Mouse (Mus musculus) heart, postnatal 0 days (tissue): ENCODE results near the gene Ccdc91. TPM values are rescaled to one million over a fixed set of nuclear protein-coding genes. Genes with fewer than 3 reads are reported as not detected.

Experiments
- ATAC-seq: fragments of 200-750 bp; cut with Nextera tagmentation; 2 replicates; pipeline ENCODE4 v1.8.0; 2017; ENCODE audit warnings: low read depth, moderate number of reproducible peaks, moderate library complexity; ENCODE audit not compliant: insufficient read depth
- DNase-seq: peaks from one replicate; pipeline ENCODE4 v3.0.0-alpha.2; 2016; ENCODE audit warnings: low spot score
- H3K27ac ChIP-seq: fragments of 300-500 bp; sonication (generic); 2 replicates; pipeline ENCODE4 v1.5.1; 2014; ENCODE audit warnings: low read depth, mild to moderate bottlenecking
- H3K27me3 ChIP-seq: fragments of 300-500 bp; sonication (generic); 2 replicates; pipeline ENCODE4 v1.6.1; 2014; ENCODE audit warnings: low read length, mixed read lengths; ENCODE audit not compliant: control insufficient read depth, insufficient read depth
- H3K36me3 ChIP-seq: fragments of 300-500 bp; sonication (generic); replicated peaks from 2 replicates; pipeline ENCODE4 v1.6.1; 2014; ENCODE audit warnings: low read length, mixed read lengths; ENCODE audit not compliant: control insufficient read depth, insufficient read depth
- H3K4me1 ChIP-seq: fragments of 300-500 bp; sonication (generic); 2 replicates; pipeline ENCODE4 v1.6.1; 2014; ENCODE audit warnings: antibody characterized with exemption; ENCODE audit not compliant: control insufficient read depth, insufficient read depth
- H3K4me2 ChIP-seq: fragments of 300-500 bp; sonication (generic); 2 replicates; pipeline ENCODE4 v1.6.1; 2014; ENCODE audit warnings: low read depth, mild to moderate bottlenecking, low read length, moderate library complexity
- H3K4me3 ChIP-seq: fragments of 300-500 bp; sonication (generic); 2 replicates; pipeline ENCODE4 v1.5.1; 2014; ENCODE audit warnings: low read depth, low read length
- H3K9ac ChIP-seq: fragments of 300-500 bp; sonication (generic); replicated peaks from 2 replicates; pipeline ENCODE4 v1.6.1; 2014; ENCODE audit warnings: low read depth, low read length, mixed read lengths
- H3K9me3 ChIP-seq: fragments of 300-500 bp; sonication (generic); replicated peaks from 2 replicates; pipeline ENCODE4 v1.6.1; 2016; ENCODE audit warnings: low read length; ENCODE audit not compliant: control insufficient read depth
- CTCF ChIP-seq: IDR thresholded peaks from 2 replicates; pipeline ENCODE4 v1.5.1; 2016; ENCODE audit warnings: antibody characterized with exemption, control low read depth, low read depth
- EP300 ChIP-seq: IDR thresholded peaks from 2 replicates; pipeline ENCODE4 v1.6.1; 2016; ENCODE audit warnings: antibody characterized with exemption, low read depth
- WGBS: fragments of 180-500 bp; shearing (Covaris S2); extraction: QIAGEN DNeasy Blood & Tissue Kit; methylation state at CpG from one replicate; pipeline ENCODE4 v1.1.7; 2014; 5-methylcytosine and 5-hydroxymethylcytosine counted together
- polyA plus RNA-seq: library from polyadenylated mRNA; unstranded; fragments of >200 nt; fragmentation: Nextera tagmentation; extraction: Ambion mirVana; gene quantifications from 2 replicates; pipeline ENCODE4 v1.2.1, GENCODE M21; 2015
- total RNA-seq: library from RNA; depleted of rRNA; stranded (reverse); fragments of >200 nt; gene quantifications from 2 replicates; pipeline ENCODE4 v1.2.3, GENCODE M21; 2014; ENCODE audit warnings: low replicate concordance

The Ccdc91 gene
- total and polyA plus RNA-seq, 2 experiments from 2014 or later: 19.0 to 25.8 TPM

DNA sequence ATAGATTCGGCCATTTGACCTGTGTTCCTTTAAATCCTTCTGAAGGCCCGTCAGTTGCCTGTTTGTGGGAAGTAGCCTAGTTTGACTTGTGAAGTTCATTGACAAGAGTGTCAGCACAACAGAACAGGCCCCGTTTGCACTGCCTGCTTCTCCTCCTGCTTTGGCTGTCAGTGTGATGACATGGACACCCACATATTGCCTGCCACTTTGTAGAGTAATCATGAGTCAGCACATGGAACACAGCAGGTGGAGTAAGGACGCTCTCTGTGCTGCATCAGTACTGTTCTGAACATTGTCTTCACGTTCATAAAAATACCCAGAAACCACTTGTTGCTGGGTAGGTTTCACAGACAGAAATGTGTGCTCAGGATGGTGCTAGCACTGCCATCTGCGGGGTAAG is 132.0 kb downstream of the Ccdc91 start:
- no peak for DNase-seq
- no peak overlapping the region for H3K4me3 ChIP-seq
- 47% methylated on average over 6 of the region's 6 CpGs for WGBS
- H3K4me1 ChIP-seq: no peaks in the 10 kb centered on the region
- H3K9me3 ChIP-seq: no peaks in the 10 kb centered on the region
- no peak for TF ChIP-seq CTCF
- no peak for TF ChIP-seq EP300
- H3K36me3 ChIP-seq: no peaks in the 10 kb centered on the region
- no peak overlapping the region for H3K9ac ChIP-seq
- no peak overlapping the region for H3K4me2 ChIP-seq
- ATAC-seq: peak; percentile 53; the same call in 1 of the 2 replicates
- H3K27me3 ChIP-seq: no peaks in the 10 kb centered on the region
- H3K27ac ChIP-seq: no peak overlapping the region

GRCm38 (mm10) chr6:147615306-147615705 is 139.7 kb downstream of the Ccdc91 start:
- Histone ChIP-seq H3K36me3 (peaks cover 5% of the 10 kb centered on the region; the same call in 1 of the 2 replicates), H3K27ac (no peak overlapping the region), H3K4me1 (no peaks in the 10 kb centered on the region), H3K4me2 (no peak overlapping the region), H3K4me3 (no peak overlapping the region), H3K9me3 (no peaks in the 10 kb centered on the region), H3K9ac (no peak overlapping the region), H3K27me3 (no peaks in the 10 kb centered on the region)
- DNase-seq (no peak), ATAC-seq (no peak)
- no peak for TF ChIP-seq CTCF
- TF ChIP-seq EP300: no peak
- WGBS: 57% methylated on average over 2 of the region's 2 CpGs

DNA sequence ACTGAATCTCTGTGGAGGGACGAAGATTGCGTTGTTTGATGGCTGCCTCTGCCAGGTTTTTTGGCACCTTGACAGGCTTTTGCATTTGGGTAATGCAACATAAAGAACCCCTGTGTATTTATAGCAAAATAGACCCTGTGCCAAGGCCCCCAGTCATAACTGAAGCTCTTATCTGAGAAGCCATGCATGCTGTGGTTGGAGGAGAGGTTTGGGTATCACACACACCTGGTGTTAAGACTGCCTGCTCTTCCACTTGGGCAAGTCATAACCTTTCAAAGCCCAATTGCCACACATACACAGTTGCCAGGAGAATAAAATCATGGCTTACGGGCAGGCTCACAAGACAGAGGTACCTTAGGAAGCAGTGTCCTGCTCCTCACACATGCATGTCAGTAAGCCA is 147.5 kb downstream of the Ccdc91 start:
- WGBS: 42% methylated on average over 3 of the region's 3 CpGs

GRCm38 (mm10) chr6:147636464-147636863 is 160.8 kb downstream of the Ccdc91 start:
- H3K27ac ChIP-seq: no peak overlapping the region; the same call in 1 of the 2 replicates
- 55% methylated on average over 5 of the region's 5 CpGs for WGBS

More for the DNA sequence above, 147.5 kb downstream of the Ccdc91 start:
- no peak overlapping the region for H3K9ac ChIP-seq
- H3K4me2 ChIP-seq: no peak overlapping the region
- ATAC-seq: no peak
- H3K4me3 ChIP-seq: no peak overlapping the region
- H3K9me3 ChIP-seq: no peaks in the 10 kb centered on the region
- H3K36me3 ChIP-seq: no peaks in the 10 kb centered on the region
- no peak for DNase-seq
- H3K27ac ChIP-seq: no peak overlapping the region
- peaks cover 7% of the 10 kb centered on the region; the same call in 1 of the 2 replicates for H3K4me1 ChIP-seq
- no peaks in the 10 kb centered on the region for H3K27me3 ChIP-seq
- TF ChIP-seq CTCF: no peak
- no peak for TF ChIP-seq EP300

GRCm38 (mm10) chr6:147643875-147644274 is 168.2 kb downstream of the Ccdc91 start:
- no peak for ATAC-seq
- TF ChIP-seq CTCF (no peak), EP300 (no peak)
- WGBS: 74% methylated on average over 7 of the region's 7 CpGs
- H3K9me3 ChIP-seq: no peaks in the 10 kb centered on the region
- no peak for DNase-seq
- no peak overlapping the region for H3K27ac ChIP-seq
- no peaks in the 10 kb centered on the region for H3K36me3 ChIP-seq
- no peak overlapping the region for H3K4me2 ChIP-seq
- H3K4me1 ChIP-seq: no peaks in the 10 kb centered on the region
- no peaks in the 10 kb centered on the region for H3K27me3 ChIP-seq
- no peak overlapping the region for H3K9ac ChIP-seq
- H3K4me3 ChIP-seq: no peak overlapping the region

More at GRCm38 (mm10) chr6:147636464-147636863, 160.8 kb downstream of the Ccdc91 start:
- no peak overlapping the region for H3K4me3 ChIP-seq
- no peak for ATAC-seq
- H3K4me1 ChIP-seq: no peaks in the 10 kb centered on the region
- no peak for DNase-seq
- H3K9ac ChIP-seq: no peak overlapping the region
- no peaks in the 10 kb centered on the region for H3K9me3 ChIP-seq
- 0 out of 2 replicates have a peak, but pooled peaks cover 7% of the 10 kb centered on the region for H3K36me3 ChIP-seq
- no peaks in the 10 kb centered on the region for H3K27me3 ChIP-seq
- TF ChIP-seq CTCF (no peak), EP300 (no peak)
- no peak overlapping the region for H3K4me2 ChIP-seq

- Histone ChIP-seq H3K27me3 (no peaks in the 10 kb centered on the region), H3K9ac (no peak overlapping the region), H3K36me3 (no peaks in the 10 kb centered on the region), H3K9me3 (no peaks in the 10 kb centered on the region), H3K4me3 (no peak overlapping the region), H3K4me1 (no peaks in the 10 kb centered on the region), H3K4me2 (no peak overlapping the region), H3K27ac (no peak overlapping the region)
- DNase-seq (no peak), ATAC-seq (no peak)
- TF ChIP-seq EP300 (no peak), CTCF (no peak)
Observed at GRCm38 (mm10) chr6:147644391-147644790, 168.8 kb downstream of the Ccdc91 start.
